Mouse (Mus musculus) forebrain, embryonic 11.5 days (tissue): ENCODE data around the gene Sema4d. TPM values are rescaled to one million over a fixed set of nuclear protein-coding genes. Genes with fewer than 3 reads are reported as not detected.
"Not testable (repeated sequence)": the region's sequence is repeated elsewhere in the genome, so short reads cannot be mapped to it uniquely, and the experiment has no call there.

Experiments used
- ATAC-seq: fragments of 200-750 bp; cut with Nextera tagmentation; replicated peaks from 2 replicates; pipeline ENCODE4 v1.8.0; 2017; ENCODE audit warnings: moderate TSS enrichment; ENCODE audit not compliant: low FRiP score
- DNase-seq: peaks from one replicate; pipeline ENCODE4 v3.0.0-alpha.2; 2017; ENCODE audit warnings: low spot score
- H3K27ac ChIP-seq: fragments of 300-500 bp; sonication (generic); 2 replicates; pipeline ENCODE4 v1.5.1; 2014; ENCODE audit warnings: low read depth, low read length
- H3K27me3 ChIP-seq: fragments of 300-500 bp; sonication (generic); 2 replicates; pipeline ENCODE4 v1.6.1; 2014; ENCODE audit warnings: mild to moderate bottlenecking, low read length, mixed read lengths; ENCODE audit not compliant: control insufficient read depth, insufficient read depth
- H3K36me3 ChIP-seq: fragments of 300-500 bp; sonication (generic); 2 replicates; pipeline ENCODE4 v1.6.1; 2014; ENCODE audit warnings: mild to moderate bottlenecking, low read length, moderate library complexity, mixed read lengths; ENCODE audit not compliant: control insufficient read depth, insufficient read depth
- H3K4me1 ChIP-seq: fragments of 300-500 bp; sonication (generic); replicated peaks from 2 replicates; pipeline ENCODE4 v1.6.1; 2014; ENCODE audit warnings: low read length, mixed read lengths; ENCODE audit not compliant: control insufficient read depth, insufficient read depth
- H3K4me2 ChIP-seq: fragments of 300-500 bp; sonication (generic); 2 replicates; pipeline ENCODE4 v1.6.1; 2014; ENCODE audit warnings: low read depth, mild to moderate bottlenecking, low read length, moderate library complexity, mixed read lengths; ENCODE audit not compliant: severe bottlenecking
- H3K4me3 ChIP-seq: fragments of 300-500 bp; sonication (generic); 2 replicates; pipeline ENCODE4 v1.5.1; 2014; ENCODE audit warnings: low read depth, low read length
- H3K9ac ChIP-seq: fragments of 300-500 bp; sonication (generic); 2 replicates; pipeline ENCODE4 v1.6.1; 2014; ENCODE audit warnings: low read length
- H3K9me3 ChIP-seq: fragments of 300-500 bp; sonication (generic); 2 replicates; pipeline ENCODE4 v1.6.1; 2016; ENCODE audit warnings: low read length, mixed read lengths; ENCODE audit not compliant: control insufficient read depth
- WGBS: fragments of 180-500 bp; shearing (Covaris S2); extraction: QIAGEN DNeasy Blood & Tissue Kit; methylation state at CpG from one replicate; pipeline ENCODE4 v1.1.7; 2014; 5-methylcytosine and 5-hydroxymethylcytosine counted together
- polyA plus RNA-seq: library from polyadenylated mRNA; unstranded; fragments of >200 nt; fragmentation: Nextera tagmentation; extraction: Ambion mirVana; gene quantifications from 2 replicates; pipeline ENCODE4 v1.2.1, GENCODE M21; 2014

Sema4d gene
- polyA plus RNA-seq, 1 experiment from 2014 or later = 8.4 TPM

DNA sequence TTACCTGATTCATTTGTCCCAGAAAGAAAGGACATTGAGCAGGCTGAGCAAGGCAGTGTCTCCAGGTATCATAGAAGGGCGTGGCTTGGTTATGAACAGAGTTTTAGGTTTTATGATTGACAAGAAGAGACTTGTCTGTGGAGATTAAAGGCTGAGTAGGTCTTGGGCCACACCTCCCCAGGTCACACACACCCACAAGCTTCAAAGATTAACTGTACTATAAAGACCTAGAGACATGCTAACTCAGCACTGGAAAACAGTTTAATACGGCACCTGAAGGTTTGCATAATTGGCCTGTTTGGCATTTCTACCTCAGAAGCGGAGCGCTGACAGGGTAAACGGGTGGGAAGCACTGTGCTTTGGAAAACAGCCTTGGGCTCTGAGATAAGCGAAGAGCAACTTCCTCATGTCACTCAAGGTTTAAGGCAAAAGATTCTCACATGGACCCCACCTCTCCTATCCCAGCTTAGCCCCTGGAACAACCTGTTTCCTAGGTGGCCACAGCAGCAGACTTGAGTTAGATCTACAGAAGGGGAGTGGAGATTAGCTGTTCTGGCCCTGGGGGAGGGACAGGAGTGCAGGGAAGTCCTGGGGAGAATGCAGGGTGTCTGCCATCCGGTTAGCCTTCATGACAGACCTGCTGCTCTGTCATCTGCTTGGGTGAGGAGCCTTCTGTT, 108.1 kb downstream of the Sema4d start:
- DNase-seq (no peak), ATAC-seq (no peak)
- Histone ChIP-seq H3K9me3 (no peaks in the 10 kb centered on the region), H3K27ac (no peak overlapping the region), H3K4me1 (no peaks in the 10 kb centered on the region), H3K27me3 (no peaks in the 10 kb centered on the region), H3K36me3 (peaks cover 10% of the 10 kb centered on the region; the same call in 1 of the 2 replicates), H3K4me2 (no peak overlapping the region), H3K9ac (no peak overlapping the region), H3K4me3 (no peak overlapping the region)
- 96% methylated on average over 7 of the region's 7 CpGs for WGBS

- Histone ChIP-seq H3K36me3 (peaks cover 17% of the 10 kb centered on the region; the same call in 1 of the 2 replicates), H3K4me1 (no peaks in the 10 kb centered on the region), H3K27me3 (no peaks in the 10 kb centered on the region), H3K27ac (no peak overlapping the region), H3K4me3 (no peak overlapping the region), H3K9ac (no peak overlapping the region), H3K4me2 (no peak overlapping the region), H3K9me3 (no peaks in the 10 kb centered on the region)
- 96% methylated on average over 8 of the region's 8 CpGs for WGBS
- DNase-seq = no peak
- ATAC-seq = no peak
These were observed 111.9 kb downstream of the Sema4d start for GRCm38 (mm10) chr13:51681634-51682033.

GRCm38 (mm10) chr13:51681076-51681475, 112.5 kb downstream of the Sema4d start:
- Histone ChIP-seq H3K27ac (no peak overlapping the region), H3K4me1 (no peaks in the 10 kb centered on the region), H3K36me3 (peaks cover 20% of the 10 kb centered on the region; the same call in 1 of the 2 replicates), H3K27me3 (no peaks in the 10 kb centered on the region), H3K4me2 (no peak overlapping the region), H3K4me3 (no peak overlapping the region), H3K9ac (no peak overlapping the region), H3K9me3 (no peaks in the 10 kb centered on the region)
- ATAC-seq (no peak), DNase-seq (no peak)
- WGBS = 91% methylated on average over 5 of the region's 5 CpGs

GRCm38 (mm10) chr13:51679332-51679731, 114.2 kb downstream of the Sema4d start:
- no peaks in the 10 kb centered on the region for H3K9me3 ChIP-seq
- 85% methylated on average over 4 of the region's 4 CpGs for WGBS
- no peaks in the 10 kb centered on the region for H3K4me1 ChIP-seq
- DNase-seq (no peak), ATAC-seq (no peak)
- H3K27ac ChIP-seq = no peak overlapping the region
- H3K4me2 ChIP-seq = no peak overlapping the region
- no peak overlapping the region for H3K9ac ChIP-seq
- peaks cover 20% of the 10 kb centered on the region for H3K36me3 ChIP-seq
- H3K4me3 ChIP-seq = no peak overlapping the region
- no peaks in the 10 kb centered on the region for H3K27me3 ChIP-seq

GRCm38 (mm10) chr13:51678687-51679086, 114.9 kb downstream of the Sema4d start:
- DNase-seq = no peak
- Histone ChIP-seq H3K27ac (no peak overlapping the region), H3K36me3 (peaks cover 23% of the 10 kb centered on the region), H3K4me2 (no peak overlapping the region), H3K4me1 (no peaks in the 10 kb centered on the region), H3K9ac (no peak overlapping the region), H3K9me3 (no peaks in the 10 kb centered on the region), H3K4me3 (no peak overlapping the region), H3K27me3 (no peaks in the 10 kb centered on the region)
- ATAC-seq = no peak
- 93% methylated on average over 6 of the region's 6 CpGs for WGBS

GRCm38 (mm10) chr13:51677630-51678185, 115.8 kb downstream of the Sema4d start:
- no peak overlapping the region for H3K4me3 ChIP-seq
- WGBS = 95% methylated on average over 7 of the region's 7 CpGs
- ATAC-seq = no peak
- peaks cover 16% of the 10 kb centered on the region for H3K36me3 ChIP-seq
- H3K4me1 ChIP-seq = no peaks in the 10 kb centered on the region
- no peak overlapping the region for H3K9ac ChIP-seq
- no peak overlapping the region for H3K27ac ChIP-seq
- DNase-seq = no peak
- H3K27me3 ChIP-seq = no peaks in the 10 kb centered on the region
- no peaks in the 10 kb centered on the region for H3K9me3 ChIP-seq
- H3K4me2 ChIP-seq = no peak overlapping the region

DNA sequence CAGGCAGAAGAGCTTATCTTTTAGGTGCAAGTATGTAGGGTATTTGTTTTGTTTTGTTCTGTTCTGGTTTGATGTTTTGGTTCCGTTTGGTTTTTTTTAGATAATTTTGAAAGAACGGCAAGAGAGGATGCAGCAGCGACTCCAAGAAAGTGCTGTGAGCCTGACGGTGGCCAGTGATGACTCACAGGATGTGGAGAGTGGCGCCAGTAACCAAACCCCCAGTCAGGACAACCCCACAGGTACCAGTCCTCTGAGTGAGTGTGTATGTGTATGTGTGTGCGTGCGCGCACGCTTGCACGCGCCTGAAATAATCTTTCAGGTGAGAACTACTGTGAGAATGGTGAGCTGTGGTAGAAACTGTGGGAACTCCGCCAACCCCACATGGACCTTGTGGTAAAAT, 116.5 kb downstream of the Sema4d start:
- Histone ChIP-seq H3K4me3 (no peak overlapping the region), H3K9ac (no peak overlapping the region), H3K9me3 (no peaks in the 10 kb centered on the region), H3K36me3 (peaks cover 16% of the 10 kb centered on the region), H3K4me2 (no peak overlapping the region), H3K27me3 (no peaks in the 10 kb centered on the region), H3K27ac (no peak overlapping the region), H3K4me1 (no peaks in the 10 kb centered on the region)
- WGBS = 95% methylated on average over 12 of the region's 12 CpGs
- ATAC-seq (no peak), DNase-seq (no peak)

DNA sequence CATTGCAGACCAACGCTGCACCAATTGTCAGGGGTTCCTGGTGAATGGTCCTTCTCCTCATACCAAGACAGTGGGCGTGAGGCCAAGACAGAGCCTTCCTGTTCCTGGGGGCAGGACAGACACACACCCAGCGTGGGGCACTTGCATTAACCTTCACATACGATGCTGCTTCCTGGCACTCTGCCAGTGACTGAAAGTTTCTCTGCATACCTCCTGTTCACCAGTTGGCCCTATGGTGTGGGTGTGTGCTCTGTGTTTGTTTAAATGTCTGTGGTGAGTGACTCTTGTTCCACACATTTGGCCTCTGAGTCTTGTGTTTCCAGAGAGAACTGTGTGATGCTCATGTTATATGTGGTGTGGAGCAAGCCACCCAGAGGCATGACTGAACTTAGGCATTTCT, 116.9 kb downstream of the Sema4d start:
- Histone ChIP-seq H3K27ac (no peak overlapping the region), H3K4me1 (no peaks in the 10 kb centered on the region), H3K27me3 (no peaks in the 10 kb centered on the region), H3K4me2 (no peak overlapping the region), H3K9me3 (no peaks in the 10 kb centered on the region), H3K4me3 (no peak overlapping the region), H3K9ac (no peak overlapping the region), H3K36me3 (peaks cover 16% of the 10 kb centered on the region)
- ATAC-seq (no peak), DNase-seq (no peak)
- WGBS = 88% methylated on average over 4 of the region's 4 CpGs

DNA sequence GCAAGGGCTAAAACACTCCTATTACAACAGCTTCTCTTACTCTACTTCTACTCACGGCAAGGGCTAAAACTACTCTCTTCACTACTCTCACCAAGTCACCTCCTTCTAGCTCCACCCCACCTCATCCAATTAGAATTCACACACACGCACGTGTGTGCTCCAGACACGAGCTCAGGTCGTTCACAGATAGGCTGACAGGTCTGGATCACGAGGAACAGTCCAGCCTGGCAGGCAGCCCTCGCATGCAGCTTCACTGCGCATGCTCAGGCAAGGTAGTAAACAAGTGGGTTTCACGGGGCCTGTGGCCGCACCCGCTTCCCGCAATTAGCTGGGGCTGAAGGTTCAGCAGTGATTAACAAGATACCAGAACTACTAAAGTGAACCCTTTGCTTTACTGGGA, 125.4 kb downstream of the Sema4d start:
- 93% methylated on average over 12 of the region's 12 CpGs for WGBS
- H3K27ac ChIP-seq, H3K9me3 ChIP-seq, H3K4me3 ChIP-seq, H3K27me3 ChIP-seq, H3K4me2 ChIP-seq, DNase-seq, H3K4me1 ChIP-seq, ATAC-seq, H3K9ac ChIP-seq: not testable (repeated sequence)
- H3K36me3 ChIP-seq = peaks cover 13% of the 10 kb centered on the region; the same call in 1 of the 2 replicates
